Mouse (Mus musculus) heart, postnatal 0 days (tissue): ENCODE data around the gene Prkcb.

ENCODE experiments used
- CTCF ChIP-seq: IDR thresholded peaks from 2 replicates; pipeline ENCODE4 v1.5.1; 2016; ENCODE audit warnings: antibody characterized with exemption, control low read depth, low read depth
- EP300 ChIP-seq: IDR thresholded peaks from 2 replicates; pipeline ENCODE4 v1.6.1; 2016; ENCODE audit warnings: antibody characterized with exemption, low read depth

DNA sequence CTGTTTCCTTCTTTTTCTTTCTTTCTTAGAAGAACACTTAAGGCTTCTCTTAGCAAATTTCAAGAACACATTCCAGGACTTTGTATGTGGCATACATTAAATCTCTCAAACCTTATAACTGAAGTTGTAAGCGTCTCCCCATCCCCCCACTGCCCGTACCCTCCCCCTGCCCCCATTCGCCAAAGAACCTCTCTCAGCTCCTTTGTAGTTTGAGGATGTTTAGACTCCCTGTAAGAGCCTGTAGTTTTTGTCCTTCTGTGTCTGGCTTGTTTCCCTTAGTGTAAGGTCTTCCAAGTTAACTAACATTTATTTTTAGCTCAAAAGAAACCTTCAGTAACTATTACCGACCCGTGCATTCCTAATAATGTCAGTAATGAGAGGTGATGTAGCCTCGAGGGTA is 270.4 kb downstream of the Prkcb start:
- TF ChIP-seq CTCF, result no peak
- no peak for TF ChIP-seq EP300
